Mouse (Mus musculus) forebrain, postnatal 0 days (tissue): ENCODE results near the gene Nolc1. TPM values are rescaled to one million over a fixed set of nuclear protein-coding genes. Genes with fewer than 3 reads are reported as not detected.

ENCODE experiments used
- ATAC-seq: fragments of 200-750 bp; cut with Nextera tagmentation; 2 replicates; pipeline ENCODE4 v1.8.0; 2017; ENCODE audit warnings: mild to moderate bottlenecking, moderate library complexity
- DNase-seq: peaks from one replicate; pipeline ENCODE4 v3.0.0-alpha.2; 2015
- H3K27ac ChIP-seq: fragments of 300-500 bp; sonication (generic); 2 replicates; pipeline ENCODE4 v1.5.1; 2014; ENCODE audit warnings: low read depth, mild to moderate bottlenecking, antibody characterized with exemption, low read length, moderate library complexity, mixed read lengths
- H3K27me3 ChIP-seq: fragments of 300-500 bp; sonication (generic); 2 replicates; pipeline ENCODE4 v1.6.1; 2014; ENCODE audit warnings: mild to moderate bottlenecking, low read length, mixed read lengths; ENCODE audit not compliant: insufficient read depth
- H3K36me3 ChIP-seq: fragments of 300-500 bp; sonication (generic); 2 replicates; pipeline ENCODE4 v1.6.1; 2014; ENCODE audit warnings: mild to moderate bottlenecking, moderate library complexity; ENCODE audit not compliant: insufficient read depth
- H3K4me1 ChIP-seq: fragments of 300-500 bp; sonication (generic); 2 replicates; pipeline ENCODE4 v1.6.1; 2014; ENCODE audit warnings: antibody characterized with exemption; ENCODE audit not compliant: insufficient read depth
- H3K4me2 ChIP-seq: fragments of 300-500 bp; sonication (generic); 2 replicates; pipeline ENCODE4 v1.6.1; 2014; ENCODE audit warnings: low read depth, mild to moderate bottlenecking, moderate library complexity
- H3K4me3 ChIP-seq: fragments of 300-500 bp; sonication (generic); 2 replicates; pipeline ENCODE4 v1.5.1; 2014; ENCODE audit warnings: low read depth, low read length, mixed read lengths
- H3K9ac ChIP-seq: fragments of 300-500 bp; sonication (generic); 2 replicates; pipeline ENCODE4 v1.6.1; 2014; ENCODE audit warnings: mild to moderate bottlenecking
- H3K9me3 ChIP-seq: fragments of 300-500 bp; sonication (generic); 2 replicates; pipeline ENCODE4 v1.6.1; 2016; ENCODE audit warnings: low read length
- CTCF ChIP-seq: sonication (generic); IDR thresholded peaks from 2 replicates; pipeline ENCODE4 v1.5.1; 2016; ENCODE audit warnings: antibody characterized with exemption, control low read depth, low read depth
- WGBS: fragments of 180-500 bp; shearing (Covaris S2); extraction: QIAGEN DNeasy Blood & Tissue Kit; methylation state at CpG from one replicate; pipeline ENCODE4 v1.1.7; 2014; 5-methylcytosine and 5-hydroxymethylcytosine counted together
- polyA plus RNA-seq: library from polyadenylated mRNA; unstranded; fragments of >200 nt; fragmentation: Nextera tagmentation; extraction: Ambion mirVana; gene quantifications from 2 replicates; pipeline ENCODE4 v1.2.1, GENCODE M21; 2015
- total RNA-seq: library from RNA; depleted of rRNA; stranded (reverse); fragments of >200 nt; gene quantifications from 2 replicates; pipeline ENCODE4 v1.2.3, GENCODE M21; 2014

The Nolc1 gene
- total and polyA plus RNA-seq, 2 experiments from 2014 or later, result 51.6 to 67.3 TPM

DNA sequence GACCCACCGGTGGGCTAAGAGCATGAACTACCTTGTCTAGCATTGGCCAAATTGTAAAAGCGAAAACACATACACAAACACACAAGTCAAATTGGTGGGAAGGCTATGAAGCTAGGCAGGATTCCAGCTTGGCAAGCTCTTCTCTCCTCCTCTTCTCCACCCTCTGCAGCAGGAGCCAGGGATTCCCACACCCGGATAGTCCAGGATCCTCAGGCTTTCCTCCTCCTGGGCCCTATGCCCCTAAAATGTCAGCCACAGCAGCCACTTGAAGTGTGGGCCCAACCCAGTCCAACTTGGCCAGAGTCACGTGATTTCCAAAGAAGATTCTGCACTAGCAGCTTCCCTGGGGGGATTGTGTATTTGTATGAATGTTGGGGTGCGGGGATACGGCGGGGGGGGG lies 32.3 kb upstream of the Nolc1 start:
- TF ChIP-seq CTCF, result no peak
- Histone ChIP-seq H3K4me3 (peak overlapping the region; percentile 92), H3K27ac (peak overlapping the region; percentile 98), H3K36me3 (no peaks in the 10 kb centered on the region), H3K9ac (peak overlapping the region; percentile 95; the same call in 1 of the 2 replicates), H3K9me3 (no peaks in the 10 kb centered on the region), H3K27me3 (no peaks in the 10 kb centered on the region), H3K4me1 (peaks cover 40% of the 10 kb centered on the region), H3K4me2 (peak overlapping the region; percentile 87)
- no peak for ATAC-seq
- 27% methylated on average over 7 of the region's 7 CpGs for WGBS
- peak; percentile 33 for DNase-seq

DNA sequence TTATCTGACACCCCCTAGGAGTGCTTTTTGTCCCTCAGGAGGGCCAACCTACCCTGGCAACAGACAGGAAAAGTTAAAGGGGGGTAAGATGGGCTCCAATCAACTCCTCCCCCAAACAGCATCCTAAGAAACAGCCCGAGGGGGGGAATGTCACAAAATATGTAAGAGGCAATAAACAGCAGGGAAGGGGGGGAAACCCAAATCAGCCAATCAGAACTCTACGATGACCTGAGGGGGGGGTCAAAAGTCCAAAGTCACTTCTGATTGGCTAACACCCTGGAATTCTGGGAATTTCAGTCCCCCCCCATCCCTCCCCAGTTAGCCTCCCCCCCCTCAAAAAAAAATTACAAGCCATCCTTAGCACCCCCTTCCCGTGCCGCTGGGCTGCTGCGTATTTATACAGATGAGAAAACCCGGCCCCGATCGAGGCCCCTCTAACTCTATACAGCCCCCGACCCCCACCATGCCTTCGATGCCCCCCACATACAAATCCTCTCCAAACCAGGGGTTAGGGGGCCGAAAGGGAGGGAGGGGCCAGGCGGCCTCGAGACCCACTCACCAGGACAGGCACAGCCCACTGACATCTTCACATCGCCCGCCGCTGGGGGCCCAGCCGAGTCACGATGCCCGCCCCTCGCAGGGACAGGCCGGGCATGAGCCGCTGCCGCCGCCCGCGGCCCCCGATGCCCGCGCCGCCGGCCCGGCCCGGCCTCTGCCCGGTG lies 31.2 kb upstream of the Nolc1 start, which contains the start of gene Pprc1:
Gene Pprc1 (plus strand): TSS at position 616 of the 722 bp plus-strand sequence.
- WGBS, result 4% methylated on average over 26 of the region's 34 CpGs
- Histone ChIP-seq H3K27me3 (no peaks in the 10 kb centered on the region), H3K4me2 (peak within 1 kb of the TSS; percentile 87), H3K27ac (peak within 1 kb of the TSS; percentile 98), H3K9ac (peak within 1 kb of the TSS; percentile 95), H3K4me1 (peaks cover 39% of the 10 kb centered on the region), H3K36me3 (no peaks in the 10 kb centered on the region), H3K9me3 (no peaks in the 10 kb centered on the region), H3K4me3 (peak within 1 kb of the TSS; percentile 92)
- ATAC-seq, result no peak
- peak; percentile 57 for DNase-seq
- no peak for TF ChIP-seq CTCF

DNA sequence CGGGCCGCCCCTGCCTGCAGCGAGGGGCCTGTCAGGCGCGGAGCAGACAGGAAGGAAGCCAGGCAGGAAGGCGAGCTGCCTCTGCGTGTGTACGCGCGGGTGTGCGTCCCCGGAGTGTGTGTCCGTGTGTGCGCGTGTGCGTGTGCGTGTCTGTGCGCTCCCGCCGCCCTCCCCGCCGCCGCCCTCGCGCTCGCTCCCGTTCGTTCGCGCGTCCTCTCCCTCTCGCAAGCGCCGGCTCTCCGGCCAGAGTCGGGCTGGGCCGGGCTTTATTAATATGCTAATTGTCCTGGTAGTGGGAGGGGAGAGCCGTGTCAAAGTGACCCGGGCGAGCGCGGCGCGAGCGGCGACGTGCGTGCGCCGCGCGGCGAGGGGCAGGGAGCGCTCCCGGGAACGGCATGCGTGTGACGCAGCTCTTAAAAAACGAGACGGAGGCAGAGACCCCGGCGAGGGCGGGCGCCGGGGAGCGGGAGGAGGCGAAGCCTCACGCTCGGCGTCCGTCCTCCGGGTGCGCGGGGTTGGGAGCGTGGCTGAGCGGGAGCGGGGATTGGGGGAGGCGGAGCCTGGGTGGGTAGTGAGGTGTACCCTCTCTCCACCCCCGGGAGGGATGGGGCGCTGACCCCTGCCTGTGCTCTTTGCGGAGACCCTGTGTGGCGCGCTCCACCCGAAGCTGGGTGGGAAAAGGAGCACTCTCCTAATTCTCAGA lies 30.5 kb upstream of the Nolc1 start, which contains the start of gene Ldb1:
Gene Ldb1 (minus strand): TSS at position 222 of the 703 bp plus-strand sequence.
- peak within 1 kb of the TSS; percentile 87 for H3K4me2 ChIP-seq
- H3K4me1 ChIP-seq, result peaks cover 36% of the 10 kb centered on the region
- H3K36me3 ChIP-seq, result no peaks in the 10 kb centered on the region
- peak within 1 kb of the TSS; percentile 98 for H3K27ac ChIP-seq
- peak; percentile 94 for DNase-seq
- peak; percentile 87 for ATAC-seq
- peak within 1 kb of the TSS; percentile 92 for H3K4me3 ChIP-seq
- peak within 1 kb of the TSS; percentile 95 for H3K9ac ChIP-seq
- WGBS, result under 1% methylated on average over 65 of the region's 84 CpGs
- no peaks in the 10 kb centered on the region for H3K27me3 ChIP-seq
- TF ChIP-seq CTCF, result no peak
- no peaks in the 10 kb centered on the region for H3K9me3 ChIP-seq

GRCm38 (mm10) chr19:46045696-46046311 lies 29.9 kb upstream of the Nolc1 start:
- H3K4me1 ChIP-seq, result peaks cover 31% of the 10 kb centered on the region
- H3K36me3 ChIP-seq, result no peaks in the 10 kb centered on the region
- H3K9ac ChIP-seq, result peak overlapping the region; percentile 95
- no peaks in the 10 kb centered on the region for H3K27me3 ChIP-seq
- DNase-seq, result peak; percentile 79
- WGBS, result 0% methylated on average over 7 of the region's 7 CpGs
- H3K4me2 ChIP-seq, result peak overlapping the region; percentile 87
- no peak for TF ChIP-seq CTCF
- H3K4me3 ChIP-seq, result peak overlapping the region; percentile 92
- peak overlapping the region; percentile 98 for H3K27ac ChIP-seq
- H3K9me3 ChIP-seq, result no peaks in the 10 kb centered on the region
- peak; percentile 54 for ATAC-seq

DNA sequence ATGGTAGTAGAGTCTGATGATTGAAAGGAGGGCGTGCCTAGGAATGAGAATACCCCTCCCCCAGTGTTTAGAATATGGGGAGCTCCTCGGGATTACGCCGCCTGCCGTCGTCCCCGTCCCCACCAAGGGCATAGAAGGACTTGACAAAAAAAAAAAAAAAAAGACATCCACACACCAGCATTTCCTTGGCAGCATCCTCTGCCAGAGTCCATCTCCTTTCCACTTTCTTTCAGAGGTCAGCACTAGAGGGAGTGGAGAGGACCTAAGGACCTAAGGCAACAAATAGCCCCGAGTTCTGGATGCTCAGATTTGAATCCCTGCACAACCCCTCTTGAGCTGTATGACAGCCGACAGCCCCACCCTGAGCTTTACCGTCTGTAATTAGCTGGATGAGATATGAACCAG lies 29.0 kb upstream of the Nolc1 start:
- Histone ChIP-seq H3K4me1 (peaks cover 23% of the 10 kb centered on the region), H3K4me2 (peak overlapping the region; percentile 87), H3K27me3 (no peaks in the 10 kb centered on the region), H3K4me3 (peak overlapping the region; percentile 92; the same call in 1 of the 2 replicates), H3K9me3 (no peaks in the 10 kb centered on the region), H3K9ac (no peak overlapping the region), H3K27ac (peak overlapping the region; percentile 98), H3K36me3 (no peaks in the 10 kb centered on the region)
- DNase-seq (no peak), ATAC-seq (no peak)
- peak; percentile 36; the same call in 1 of the 2 replicates for TF ChIP-seq CTCF
- WGBS, result 4% methylated on average over 10 of the region's 10 CpGs

DNA sequence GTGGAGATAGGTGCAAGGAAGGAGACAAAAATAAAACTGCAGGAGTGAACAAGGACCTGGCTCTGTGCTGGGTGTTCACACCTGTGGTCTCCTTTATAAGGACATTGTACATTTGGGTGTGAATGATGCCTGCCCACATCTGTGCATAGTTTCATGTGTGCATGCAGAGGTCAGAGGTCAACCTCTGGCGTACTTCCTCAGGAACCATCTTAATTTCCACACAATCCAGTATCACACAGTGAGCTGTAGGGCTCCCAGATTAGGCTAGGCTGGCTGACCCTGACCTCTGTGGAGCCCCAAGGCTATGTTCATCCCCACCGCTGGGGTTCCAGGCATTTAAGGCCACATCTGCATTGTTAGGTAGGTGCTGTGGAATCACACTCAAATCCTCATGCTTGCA lies 28.2 kb upstream of the Nolc1 start:
- no peaks in the 10 kb centered on the region for H3K36me3 ChIP-seq
- H3K27me3 ChIP-seq, result no peaks in the 10 kb centered on the region
- no peak overlapping the region for H3K27ac ChIP-seq
- WGBS, result 73% methylated on average over 2 of the region's 2 CpGs
- DNase-seq (no peak), ATAC-seq (no peak)
- no peaks in the 10 kb centered on the region for H3K9me3 ChIP-seq
- no peak for TF ChIP-seq CTCF
- H3K4me3 ChIP-seq, result no peak overlapping the region
- peaks cover 20% of the 10 kb centered on the region for H3K4me1 ChIP-seq
- no peak overlapping the region for H3K4me2 ChIP-seq
- no peak overlapping the region for H3K9ac ChIP-seq

GRCm38 (mm10) chr19:46049129-46049528 lies 26.5 kb upstream of the Nolc1 start:
- TF ChIP-seq CTCF, result no peak
- H3K9ac ChIP-seq, result no peak overlapping the region
- DNase-seq (no peak), ATAC-seq (no peak)
- peaks cover 7% of the 10 kb centered on the region for H3K4me1 ChIP-seq
- no peak overlapping the region for H3K27ac ChIP-seq
- H3K4me2 ChIP-seq, result no peak overlapping the region
- no peaks in the 10 kb centered on the region for H3K27me3 ChIP-seq
- 66% methylated on average over 4 of the region's 4 CpGs for WGBS
- no peaks in the 10 kb centered on the region for H3K9me3 ChIP-seq
- no peak overlapping the region for H3K4me3 ChIP-seq
- H3K36me3 ChIP-seq, result no peaks in the 10 kb centered on the region
